Mouse (Mus musculus): Measurements from ENCODE around the gene Actn3.

- TF ChIP-seq POLR2A (IDR thresholded peaks at IDR 0.05; ENCODE audit: low read depth, low read length): no peak
- TF ChIP-seq CTCF (conservative IDR thresholded peaks at IDR 0.05; ENCODE audit: insufficient read depth, insufficient read length, low read depth, low read length): peak; percentile 65
These were observed 30.4 kb upstream of the Actn3 start for GRCm38 (mm10) chr19:4908107-4908506.

Measured in kidney, adult 2 months (tissue).